Mouse (Mus musculus) inflammation-experienced regulatory T-cells, adult 16 weeks (primary cell): ENCODE results near the gene Olfr419. TPM values are rescaled to one million over a fixed set of nuclear protein-coding genes. Genes with fewer than 3 reads are reported as not detected.

Experiments used
- polyA plus RNA-seq: library from polyadenylated mRNA; unstranded; fragments of 100-300 nt; shearing (Covaris generic); gene quantifications from one replicate; pipeline ENCODE4 v1.2.1, GENCODE M21; 2017

Gene Olfr419
- not detected for polyA plus RNA-seq

DNA sequence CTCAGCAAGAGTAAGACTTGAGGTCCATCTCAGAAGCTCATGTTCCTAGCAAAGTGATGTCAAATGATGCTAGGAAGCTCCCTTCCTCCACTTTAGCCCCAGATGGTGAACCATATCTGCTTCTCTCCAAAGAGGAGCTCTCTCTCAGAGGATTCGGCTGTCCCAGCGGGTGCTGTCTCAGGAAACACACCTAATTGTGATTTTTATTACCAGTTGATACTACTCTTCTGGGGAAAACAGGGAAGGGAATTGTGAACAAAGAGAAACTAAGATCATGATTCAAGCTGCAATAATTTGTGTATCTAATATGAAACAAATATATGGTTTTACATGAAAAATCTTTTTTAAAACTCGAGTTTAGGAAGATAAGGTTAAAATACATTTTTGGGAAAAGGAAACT, at the start of gene Olfr419:
Gene Olfr419, minus strand, starts transcription at position 101 of the 400 bp plus-strand sequence.

Other genes starting within 250 kb of the Olfr419 start
- gene Ifi205, start 220.3 kb downstream of the Olfr419 start, polyA plus RNA-seq = not detected
- not detected for gene Olfr433, start 211.4 kb downstream of the Olfr419 start, polyA plus RNA-seq
- not detected for gene Olfr432, start 202.9 kb downstream of the Olfr419 start, polyA plus RNA-seq
- gene Olfr430, start 185.5 kb downstream of the Olfr419 start, polyA plus RNA-seq = not detected
- not detected for gene Olfr429, start 167.7 kb downstream of the Olfr419 start, polyA plus RNA-seq
- gene Olfr427, start 155.2 kb downstream of the Olfr419 start, polyA plus RNA-seq = not detected
- not detected for gene Olfr231, start 130.9 kb downstream of the Olfr419 start, polyA plus RNA-seq
- gene Olfr424, start 120.5 kb downstream of the Olfr419 start, polyA plus RNA-seq = not detected
- gene Olfr420, start 96.4 kb downstream of the Olfr419 start, polyA plus RNA-seq = not detected
- gene Spta1, start 79.3 kb downstream of the Olfr419 start, polyA plus RNA-seq = 0.11 TPM
- not detected for gene Mptx1, start 78.5 kb upstream of the Olfr419 start, polyA plus RNA-seq
- not detected for gene Olfr417, start 113.1 kb upstream of the Olfr419 start, polyA plus RNA-seq
- gene Olfr248, start 139.0 kb upstream of the Olfr419 start, polyA plus RNA-seq = not detected
- not detected for gene Olfr414, start 172.0 kb upstream of the Olfr419 start, polyA plus RNA-seq
- not detected for gene Olfr220, start 190.0 kb upstream of the Olfr419 start, polyA plus RNA-seq
- not detected for gene Fmn2, start 249.8 kb upstream of the Olfr419 start, polyA plus RNA-seq